Mouse (Mus musculus) brain, adult 2 months (tissue): ENCODE measurements around the gene Hs1bp3.

Source experiments
- DNase-seq: peaks from one replicate; pipeline ENCODE4 v3.0.0; 2011; ENCODE audit warnings: low read depth, low spot score

Hs1bp3 gene

DNA sequence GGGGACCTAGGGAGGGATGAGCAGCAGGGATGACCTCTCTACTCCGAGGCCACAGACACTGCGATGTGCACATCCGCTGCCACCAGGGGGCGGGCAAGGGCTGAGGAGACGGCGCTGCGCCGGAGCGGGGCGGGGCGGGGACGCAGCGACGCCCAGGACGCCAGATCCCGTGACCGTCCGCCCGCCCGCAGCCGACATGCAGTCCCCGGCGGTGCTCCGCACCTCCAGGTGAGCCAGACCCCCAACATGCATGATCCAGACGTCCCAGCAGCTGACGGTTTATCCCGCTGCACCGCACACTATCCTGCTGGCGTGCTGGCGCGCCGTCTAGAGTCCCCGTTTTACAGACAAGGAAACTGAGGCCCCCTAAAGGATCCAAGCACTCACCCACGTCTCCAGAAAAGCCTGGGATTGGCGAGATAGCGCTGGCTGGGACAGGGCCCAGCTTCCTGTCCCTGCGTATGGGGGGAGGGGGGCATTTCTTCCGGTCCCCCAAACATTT is at the start of gene Hs1bp3:
TSS of gene Hs1bp3 (plus strand) at position 163 of the 502 bp plus-strand sequence.
- DNase-seq: peak; percentile 91

DNA sequence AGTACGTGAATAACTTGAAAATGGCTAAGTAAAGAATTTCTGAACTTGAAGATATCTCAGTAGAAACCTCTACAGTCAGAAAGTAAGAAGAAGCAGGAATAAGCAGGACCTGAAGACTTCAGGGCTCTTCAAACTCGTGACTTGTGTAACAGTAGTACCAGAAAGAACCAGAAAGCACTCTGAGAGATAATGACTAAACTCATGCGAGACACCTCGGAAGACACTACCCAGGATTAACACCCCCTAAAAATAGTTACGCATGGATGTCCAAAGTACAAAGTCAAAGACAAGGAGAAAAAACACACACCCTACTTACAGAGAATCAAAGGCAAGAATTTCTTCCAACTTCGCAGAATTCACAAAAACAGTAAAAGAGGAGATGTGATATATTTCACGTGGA is 46.9 kb upstream of the Hs1bp3 start:
- DNase-seq: no peak

DNA sequence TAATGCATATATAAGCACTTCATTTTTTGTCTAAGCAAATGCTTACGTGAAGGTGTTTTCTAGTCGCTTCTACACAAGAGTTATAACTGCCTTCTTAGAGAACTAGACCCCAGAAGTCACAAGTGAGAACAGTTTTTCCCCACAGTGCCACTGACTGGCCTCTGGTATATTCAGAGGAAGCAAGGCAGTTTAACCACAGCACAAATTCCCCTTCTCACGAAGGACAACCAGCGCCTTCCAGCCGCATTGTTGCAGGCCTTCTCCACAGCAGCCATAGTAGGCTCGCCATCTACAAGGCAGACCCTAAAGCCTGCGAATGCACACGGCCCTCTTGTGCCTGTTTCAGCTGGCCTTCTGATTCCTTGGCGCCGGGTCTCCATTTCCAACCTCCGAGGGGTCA is 43.6 kb upstream of the Hs1bp3 start:
- DNase-seq: no peak

DNA sequence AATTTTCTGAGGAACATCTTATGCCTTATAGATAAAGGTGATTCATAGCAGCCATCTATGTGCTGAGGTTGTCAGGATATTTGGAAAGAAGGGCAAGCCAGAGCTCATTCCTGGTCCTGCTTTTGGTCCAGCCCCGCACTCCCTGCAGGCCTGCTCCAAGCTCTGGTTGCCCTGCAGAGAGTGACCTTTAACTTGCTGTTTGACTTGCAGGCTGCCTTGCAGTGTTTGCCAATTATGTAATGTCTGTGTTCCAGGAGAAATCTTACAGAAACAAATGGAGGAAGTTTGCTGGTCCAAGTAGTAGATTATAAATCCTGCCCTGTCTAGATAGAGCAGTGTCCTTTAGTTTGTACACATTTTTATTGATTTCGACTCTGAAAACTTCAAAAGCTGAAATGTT is 41.8 kb upstream of the Hs1bp3 start:
- no peak for DNase-seq

DNA sequence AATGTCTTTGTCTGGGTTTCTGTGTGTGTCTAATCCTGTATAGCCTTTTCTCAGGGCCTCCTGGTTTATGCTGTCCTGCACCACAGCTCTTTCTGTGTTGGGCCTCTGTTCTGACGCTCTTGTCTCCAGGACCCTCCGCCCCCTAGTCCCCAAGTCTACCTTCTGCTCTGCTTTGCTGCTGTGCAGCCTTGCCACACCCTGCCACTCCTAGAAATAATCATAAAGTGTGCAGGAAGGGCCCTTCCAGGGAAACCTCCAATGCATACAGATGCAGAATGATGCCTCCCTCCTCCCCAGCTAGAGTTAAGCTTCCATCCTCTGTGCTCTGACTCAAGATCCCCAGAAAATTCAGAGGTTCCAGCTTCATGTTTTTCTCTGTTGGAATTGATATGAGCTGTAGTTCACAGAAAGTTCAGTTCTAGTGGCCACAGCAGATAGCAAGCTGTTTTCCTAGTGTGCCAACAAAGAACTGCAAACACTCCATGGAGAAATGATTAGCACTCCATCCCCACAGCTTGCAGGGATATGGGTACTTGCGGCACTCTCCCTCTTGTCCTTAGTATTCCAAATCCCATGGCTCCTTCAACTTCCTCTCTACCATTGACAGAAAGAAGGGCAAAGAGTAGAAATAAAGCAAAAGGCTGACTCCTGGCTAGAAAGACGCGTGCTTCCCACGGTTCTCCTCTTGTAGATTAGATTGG is 39.6 kb upstream of the Hs1bp3 start:
- no peak for DNase-seq

DNA sequence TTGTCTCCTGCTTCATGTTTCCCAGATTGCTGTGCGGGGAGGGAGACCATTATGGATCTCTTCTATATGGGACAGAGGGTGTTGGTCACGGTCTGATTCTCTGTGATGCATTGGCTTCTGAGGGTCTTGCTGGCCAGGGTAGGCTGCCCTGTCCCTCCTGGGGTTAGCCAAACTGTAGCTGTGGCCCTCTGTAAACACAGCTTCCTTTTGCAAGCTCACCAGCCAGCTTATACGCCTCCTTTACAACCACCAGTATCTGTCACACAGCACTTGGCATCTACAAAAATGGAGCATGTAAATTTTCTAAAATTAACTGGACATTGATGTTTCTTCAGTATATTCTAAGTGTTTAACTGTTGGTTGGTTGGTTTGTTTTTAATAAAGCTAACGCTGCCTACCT is 37.8 kb upstream of the Hs1bp3 start:
- DNase-seq: no peak

DNA sequence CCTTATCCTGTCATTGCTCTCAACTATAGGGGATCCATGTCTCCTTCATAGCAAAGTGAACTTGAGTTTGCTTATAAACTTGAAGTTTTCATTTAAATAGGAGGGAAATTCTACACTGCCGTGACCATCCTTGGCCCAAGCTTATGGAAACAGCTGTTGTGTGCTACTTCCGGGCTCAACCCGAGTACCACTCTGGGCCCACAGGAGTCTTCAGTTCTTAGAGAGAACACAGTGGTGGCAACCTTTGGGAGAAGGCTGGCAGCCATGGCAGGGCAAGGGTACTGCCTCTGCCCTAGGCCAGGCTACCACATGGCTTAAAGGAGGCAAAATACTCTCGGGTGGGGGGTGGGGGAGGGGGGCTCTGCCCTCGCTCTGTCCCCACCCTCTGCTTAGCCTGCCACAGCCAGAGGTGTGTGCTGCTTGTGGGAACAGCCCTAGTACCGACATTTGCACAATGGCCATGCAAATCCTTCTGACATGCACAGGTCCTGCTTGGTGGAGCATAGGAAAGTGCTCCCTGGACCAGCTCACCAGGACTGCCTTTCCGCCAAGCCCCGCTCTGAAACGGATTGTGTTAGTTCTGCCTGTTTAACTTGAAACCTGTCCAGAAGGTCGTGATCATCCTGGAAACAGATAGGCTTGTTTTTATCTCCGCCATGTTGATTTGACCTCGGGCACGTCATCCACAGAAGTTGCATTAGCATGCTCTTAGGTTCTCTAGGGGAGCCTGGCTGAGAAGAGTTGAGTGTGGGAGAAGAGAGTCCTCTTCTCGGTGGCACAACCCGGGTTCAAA is 31.8 kb upstream of the Hs1bp3 start:
- DNase-seq: no peak

DNA sequence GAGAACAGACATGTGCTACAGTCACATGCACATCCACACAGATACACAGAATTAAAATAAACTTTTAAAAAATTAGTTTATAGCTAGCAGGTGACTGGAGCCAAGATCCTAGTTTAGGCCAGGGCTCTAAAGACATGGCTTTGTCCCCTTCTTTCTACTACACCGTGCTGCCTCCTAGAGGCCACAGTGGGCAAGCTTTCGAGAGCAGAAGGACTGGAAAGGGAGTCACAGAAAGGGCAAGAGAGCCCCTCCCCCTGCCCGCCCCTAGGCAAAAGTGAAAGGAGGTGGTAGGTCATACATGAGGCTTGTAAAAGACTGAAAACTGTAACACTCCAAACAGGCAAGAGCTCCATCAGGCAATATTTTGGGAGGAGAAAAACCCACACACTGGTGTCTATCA is 25.3 kb upstream of the Hs1bp3 start:
- no peak for DNase-seq

DNA sequence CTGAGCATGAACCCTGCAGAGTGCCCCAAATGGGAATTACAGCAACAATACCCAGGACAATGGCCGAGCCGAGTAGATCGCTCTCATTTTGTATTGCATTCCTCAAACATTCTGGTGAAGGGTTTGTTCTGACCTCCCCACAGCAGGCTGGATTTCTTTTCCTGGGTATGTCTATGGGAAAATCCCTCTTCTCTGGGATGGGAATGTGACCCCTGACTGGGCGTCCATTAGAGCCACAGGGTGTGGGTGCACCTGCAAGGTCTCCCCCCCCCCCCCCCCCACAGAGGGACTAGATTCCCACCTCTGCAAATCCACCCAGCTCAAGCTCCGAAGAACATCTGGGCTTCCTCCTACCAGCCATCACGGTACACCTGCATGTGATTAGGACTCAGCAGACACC is 24.1 kb upstream of the Hs1bp3 start:
- no peak for DNase-seq

DNA sequence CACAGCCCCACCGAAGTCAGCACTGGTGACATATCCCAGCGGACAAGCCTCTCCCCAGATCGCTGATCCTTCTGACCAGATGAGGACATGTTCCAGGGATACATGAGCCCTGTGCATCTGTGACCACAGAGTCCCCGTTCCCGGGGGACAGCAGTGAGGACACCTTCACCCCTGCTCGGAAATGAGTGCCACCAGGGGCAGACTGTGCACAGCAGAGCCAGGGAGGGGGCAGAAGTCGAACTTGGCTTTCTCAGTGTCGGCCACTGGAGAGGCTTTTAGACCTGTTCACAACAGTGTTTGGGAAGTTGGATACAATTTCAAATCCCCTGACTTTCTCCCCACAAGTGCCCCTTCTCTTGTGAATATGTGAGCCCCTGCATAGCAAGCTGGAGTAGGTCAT is 23.7 kb upstream of the Hs1bp3 start:
- no peak for DNase-seq

DNA sequence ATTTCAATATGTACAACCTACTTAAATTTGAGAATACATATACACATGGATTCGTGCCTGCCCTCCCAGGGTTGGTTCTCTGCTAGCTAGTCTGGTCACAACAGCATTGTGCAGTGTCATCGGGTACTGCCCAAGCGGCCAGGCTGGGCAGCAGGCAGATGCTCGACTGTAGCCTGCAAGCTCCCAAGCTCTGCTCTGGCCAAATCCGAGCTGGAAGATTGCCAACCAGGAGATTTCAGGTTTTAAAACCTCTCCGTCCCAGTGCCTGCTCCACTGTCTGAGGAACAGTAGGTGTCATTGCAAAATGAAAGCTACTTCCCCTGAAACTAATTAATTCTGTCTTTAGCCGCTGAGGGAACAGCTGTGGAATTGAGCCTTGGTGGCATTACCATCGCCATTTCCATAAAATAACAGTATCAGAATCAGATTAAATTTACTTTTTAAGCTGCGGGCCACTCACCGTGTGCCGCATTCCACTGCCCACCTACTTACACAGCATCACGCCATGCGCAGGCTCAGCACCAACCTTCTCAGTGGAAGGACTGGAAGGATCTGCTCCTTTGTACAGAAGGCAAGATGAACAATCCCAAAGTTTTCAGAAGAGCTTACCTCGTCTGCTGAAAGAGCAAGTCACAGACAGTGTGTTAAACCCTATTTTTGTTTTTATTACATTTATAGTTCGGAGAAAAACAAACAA is 21.9 kb upstream of the Hs1bp3 start:
- peak; percentile 77 for DNase-seq

DNA sequence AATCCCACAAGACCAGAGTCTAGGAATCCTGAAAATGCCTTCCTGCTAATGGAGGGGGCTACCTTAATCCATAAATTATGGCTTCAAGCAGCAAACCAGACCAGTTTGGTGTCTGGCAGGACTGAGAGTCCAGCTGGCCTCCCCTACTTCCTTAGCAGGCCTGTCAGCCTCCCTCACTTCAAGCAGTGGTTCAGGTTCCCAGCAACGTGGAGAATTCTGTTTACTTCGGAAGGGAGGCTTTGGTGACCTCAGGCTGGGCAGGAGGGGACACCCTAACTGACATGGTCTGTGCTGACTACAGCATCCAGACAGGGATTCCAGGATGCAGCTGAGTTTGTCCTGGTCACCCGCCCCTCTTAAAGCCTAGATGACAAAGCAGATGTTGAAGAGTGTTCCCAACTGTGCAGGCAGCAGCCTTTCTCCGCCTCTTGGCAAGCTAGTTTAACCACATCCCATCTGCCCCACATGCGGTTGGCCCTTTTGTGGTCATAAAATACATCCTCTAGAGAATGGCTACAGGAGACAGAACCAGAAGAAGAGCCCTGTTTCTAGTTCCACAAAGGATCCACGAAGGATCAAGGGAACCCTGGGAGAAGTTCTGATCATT is 17.8 kb upstream of the Hs1bp3 start:
- no peak for DNase-seq

DNA sequence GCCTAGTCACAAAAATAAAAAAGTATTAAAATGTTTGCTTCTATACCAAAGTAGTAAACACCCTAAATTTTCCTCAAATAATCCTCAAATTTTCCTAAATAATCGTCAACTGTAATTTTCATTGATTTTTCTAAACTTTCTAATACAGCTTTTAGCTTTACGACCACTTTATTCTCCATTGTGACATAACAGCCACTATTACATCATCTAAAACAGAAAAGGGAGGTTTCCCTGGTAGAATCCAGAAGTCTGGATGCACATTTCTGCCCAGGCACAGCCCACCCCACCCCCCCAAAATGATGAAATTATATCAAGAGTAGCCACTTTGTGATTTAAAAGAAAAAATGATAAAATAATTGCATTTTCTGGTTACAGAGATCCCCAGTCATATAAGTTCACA is 17.1 kb upstream of the Hs1bp3 start:
- DNase-seq: no peak

DNA sequence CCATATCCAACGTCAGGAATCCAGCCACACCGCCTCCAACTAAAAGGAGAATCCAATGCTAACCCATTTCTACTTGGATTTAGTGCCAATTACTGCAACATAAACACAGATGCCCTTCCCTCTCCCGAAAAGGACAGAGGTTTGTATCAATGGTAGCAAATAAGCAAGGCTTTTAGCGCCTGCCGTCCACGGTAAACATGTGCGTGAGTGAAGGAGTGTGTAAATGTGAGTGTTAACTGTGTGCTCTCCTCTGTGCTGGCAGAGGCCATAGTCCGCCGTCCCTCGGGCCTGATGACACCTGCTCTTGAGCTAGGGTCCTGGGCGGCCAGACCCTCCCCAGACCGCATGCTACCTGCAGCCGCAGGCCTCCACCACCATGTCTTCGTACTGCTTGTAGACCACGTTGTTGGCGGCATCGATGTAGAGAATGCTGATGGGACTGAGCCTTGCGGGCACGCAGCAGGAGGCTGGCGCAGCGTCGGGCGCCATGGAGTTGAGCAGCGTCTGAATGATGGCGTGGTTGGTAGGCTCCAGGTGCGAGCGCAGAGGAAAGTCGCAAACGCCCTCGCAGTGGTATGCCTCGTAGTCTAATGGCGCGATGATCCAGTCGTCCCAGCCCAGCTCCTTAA is 15.5 kb upstream of the Hs1bp3 start:
- DNase-seq: peak; percentile 29

DNA sequence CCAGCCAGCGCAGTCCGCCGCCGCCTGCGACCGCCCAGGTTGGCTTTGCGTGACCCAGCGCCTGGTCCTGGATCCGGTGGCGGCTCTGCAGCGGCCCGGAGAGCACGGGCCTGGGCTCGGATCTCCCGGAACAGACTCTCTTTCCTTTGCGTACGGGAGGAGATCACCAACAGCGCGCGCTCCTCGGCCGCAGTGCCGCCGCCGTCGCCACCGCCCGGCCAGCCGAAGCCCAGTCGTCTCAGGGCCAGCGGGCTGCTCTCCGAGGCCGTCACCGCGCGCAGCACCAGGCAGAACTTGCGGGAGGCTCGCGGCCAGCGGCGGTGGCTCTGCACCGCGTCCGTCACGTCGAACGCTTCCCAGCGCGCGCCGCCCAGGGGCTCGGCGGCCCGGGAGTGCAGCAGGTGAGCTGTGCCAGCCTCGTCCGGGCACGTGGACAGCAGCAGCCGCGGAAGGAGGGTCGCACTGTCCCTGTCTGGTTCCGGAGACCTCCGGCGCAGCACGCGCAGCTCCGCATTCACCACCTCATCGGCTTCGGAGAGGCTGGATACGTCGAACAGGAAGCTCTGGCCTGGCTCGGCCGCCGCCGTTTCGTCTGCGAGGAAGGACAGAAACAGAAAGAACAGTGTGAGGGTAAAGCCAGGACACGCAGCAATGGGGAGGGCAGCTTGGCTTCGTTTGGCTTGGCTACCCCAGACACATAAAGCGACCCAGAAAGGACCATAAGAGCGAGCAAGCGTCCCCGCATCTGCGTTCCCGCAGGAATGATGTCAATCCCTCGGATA is 14.7 kb upstream of the Hs1bp3 start:
- DNase-seq: no peak

DNA sequence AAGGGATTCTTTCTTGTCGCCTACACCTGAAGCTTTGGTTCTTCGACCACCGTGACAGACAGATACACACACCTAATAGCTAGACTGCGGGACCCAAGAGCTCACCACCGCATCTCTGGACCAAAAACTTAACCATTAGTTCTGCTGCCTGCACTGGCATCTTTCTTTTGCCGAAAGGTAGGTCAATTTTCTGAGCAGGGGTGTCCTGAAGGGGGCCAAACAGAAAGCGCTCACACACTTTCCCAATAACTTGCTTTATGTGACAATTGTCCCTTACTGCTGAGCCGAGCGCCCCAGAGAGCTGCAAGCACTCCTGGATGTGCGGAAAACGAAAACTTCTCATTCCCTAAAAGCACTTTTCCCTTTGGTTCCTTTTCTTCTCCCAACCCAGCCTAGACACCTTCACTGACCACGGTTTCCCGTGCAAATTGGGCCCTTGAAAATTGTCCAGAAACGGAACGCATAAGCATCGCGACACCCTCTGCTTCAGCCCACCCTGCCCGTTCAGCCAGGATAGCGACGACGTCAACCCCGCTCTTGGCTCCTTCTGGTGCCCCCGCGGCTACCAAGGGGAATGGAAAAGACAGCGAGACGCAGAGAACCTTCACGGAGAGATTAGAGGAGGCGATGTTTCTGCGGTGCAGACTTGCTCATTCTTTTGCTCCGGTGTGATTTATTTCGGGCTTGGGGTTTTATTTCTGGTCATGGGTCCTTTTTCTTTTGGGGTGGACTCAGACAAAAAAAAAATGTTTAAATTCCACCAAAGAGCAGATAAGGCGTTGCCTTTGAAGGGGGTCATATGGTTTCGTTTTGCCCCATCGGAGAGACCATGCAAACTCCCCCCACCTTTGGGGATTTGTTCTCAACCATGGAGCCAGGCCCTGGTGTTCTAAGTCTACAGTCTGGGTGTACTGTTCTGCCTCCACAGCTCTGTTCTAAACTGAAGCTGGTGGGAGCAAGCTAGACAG is 13.8 kb upstream of the Hs1bp3 start:
- no peak for DNase-seq

DNA sequence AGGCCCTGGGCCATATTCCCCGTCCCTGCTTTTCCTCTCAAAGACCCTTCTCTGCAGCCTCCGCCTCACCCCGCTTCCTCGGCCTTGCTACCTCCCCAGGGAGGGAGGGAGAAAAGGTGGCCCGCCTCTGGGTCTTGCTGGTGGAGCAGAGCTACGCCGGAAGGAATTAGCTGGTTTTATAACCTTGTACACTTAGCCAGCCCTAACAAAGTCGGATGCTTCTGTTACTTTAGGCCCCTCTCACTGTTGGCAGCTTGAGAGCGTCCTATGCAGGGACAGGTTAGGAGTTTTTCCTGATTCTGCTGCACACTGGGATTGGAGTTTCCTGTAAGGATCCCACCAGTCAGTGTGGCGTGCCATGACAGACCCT is 13.1 kb upstream of the Hs1bp3 start:
- DNase-seq: no peak

DNA sequence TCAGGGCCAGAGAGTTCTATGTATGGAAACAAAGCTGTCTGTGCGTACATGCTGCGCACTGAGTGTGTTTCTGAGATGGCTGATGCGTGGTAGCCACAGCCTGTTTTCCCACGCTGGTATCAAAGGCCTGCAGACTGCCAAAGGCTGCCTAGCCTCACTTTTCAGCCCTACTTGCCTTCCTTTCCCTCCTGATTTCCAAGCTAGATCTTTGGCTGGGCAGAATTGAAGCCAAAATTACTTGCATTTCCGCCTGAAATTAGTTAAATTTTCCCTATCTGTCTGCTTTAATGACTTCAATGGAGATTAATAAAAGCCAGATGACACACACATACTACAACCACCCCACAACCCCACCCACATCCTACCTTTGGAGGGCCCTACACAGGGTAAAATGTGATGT is 12.7 kb upstream of the Hs1bp3 start:
- DNase-seq: no peak

DNA sequence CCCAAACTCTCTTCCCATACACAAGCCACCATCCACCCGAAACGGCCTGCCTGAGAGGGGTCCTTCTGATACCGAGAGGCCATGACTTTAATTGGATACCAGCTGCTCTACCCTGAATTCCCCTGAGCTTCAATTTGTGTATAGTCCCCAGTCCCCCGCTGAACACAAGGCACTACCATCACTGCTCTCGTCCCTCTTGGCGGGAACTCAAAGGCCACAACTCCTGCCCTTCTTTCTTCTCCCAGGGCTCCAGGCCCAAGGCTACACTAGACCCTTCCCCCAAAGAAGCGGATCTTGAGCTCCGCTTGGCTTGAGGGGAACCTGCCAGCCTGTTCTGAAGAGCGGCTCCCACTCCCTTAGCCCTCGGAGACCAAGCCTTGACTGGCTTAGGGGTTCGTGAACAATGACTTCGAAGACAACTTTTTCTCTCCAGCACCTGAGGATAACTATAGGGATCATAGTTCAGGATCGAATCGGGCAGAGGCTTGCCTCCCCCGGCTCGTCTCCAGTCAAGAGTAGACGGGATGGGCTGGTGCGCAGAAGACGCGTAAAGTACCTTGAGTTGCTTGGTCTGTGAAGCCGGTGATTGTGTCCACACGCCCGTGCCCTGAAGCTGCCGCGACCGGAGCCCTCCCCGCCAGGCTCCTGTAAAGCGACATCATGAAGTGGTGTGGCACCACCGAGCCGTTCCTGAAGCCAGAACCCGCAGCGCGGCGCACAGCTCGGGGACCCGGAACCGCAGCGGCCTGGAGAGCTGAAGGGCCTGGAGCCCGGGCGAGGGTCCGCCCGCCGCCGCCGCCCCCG is 12.0 kb upstream of the Hs1bp3 start:
- no peak for DNase-seq
